Comparison of ENCODE assay signal across 8 mouse cellular contexts in the genomic region with DNA sequence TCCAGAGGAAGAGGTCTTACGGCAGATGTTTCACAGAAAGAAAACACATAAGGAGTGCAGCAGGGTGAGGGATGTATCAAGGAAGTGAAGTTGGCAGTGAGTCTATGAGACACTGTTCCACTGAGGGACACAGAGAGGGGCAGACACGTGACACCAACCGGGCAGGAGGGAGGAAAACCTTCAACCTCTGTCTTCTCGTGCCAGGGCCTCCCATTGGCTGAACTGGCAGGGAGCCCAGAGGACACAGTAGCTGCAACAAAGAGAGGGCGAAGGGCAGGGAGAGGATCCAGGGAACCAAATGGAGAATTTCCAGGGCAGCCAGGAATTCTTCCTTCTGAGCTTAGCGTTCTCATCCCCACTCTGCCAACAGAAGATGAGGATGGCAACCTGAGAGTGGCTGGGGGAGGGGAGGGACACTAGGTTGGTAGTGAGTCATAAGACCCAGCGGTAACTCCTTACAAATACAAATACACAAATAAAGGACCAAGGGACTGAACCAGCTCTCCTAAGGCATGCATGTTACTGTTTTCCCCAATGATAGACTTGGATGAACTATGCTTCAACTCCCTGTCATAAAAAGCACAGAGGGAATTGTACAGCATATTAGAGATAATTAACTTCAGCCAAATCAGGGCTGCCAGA. TPM values are rescaled to one million over a fixed set of nuclear protein-coding genes. Genes with fewer than 3 reads are reported as not detected.
A peak's percentile ranks its signal among the peaks of the same experiment; 100 is the strongest.
DNase-seq lines count a peak whose midpoint lies in the region; ATAC-seq and TF ChIP-seq lines count a peak whose summit lies in the region.

No protein-coding gene starts in this region.

- H3K27ac ChIP-seq in gastrocnemius, adult 2 months, result peak overlapping the region; percentile 76
- H3K27ac ChIP-seq in hindbrain, embryonic 14.5 days, result peak overlapping the region; percentile 60
- H3K27ac ChIP-seq in left cerebral cortex, adult 2 months, result peak overlapping the region; percentile 41; the same call in 1 of the 2 replicates
- H3K27ac ChIP-seq in midbrain, embryonic 10.5 days (replicated peaks), result peak overlapping the region; percentile 50; the same call in 1 of the 2 replicates

- H3K36me3 ChIP-seq in hindbrain, embryonic 14.5 days (replicated peaks; ENCODE audit: control insufficient read depth, insufficient read depth), result no peaks in the 10 kb centered on the region
- no peaks in the 10 kb centered on the region for H3K36me3 ChIP-seq in midbrain, embryonic 10.5 days

- 31% methylated on average over 7 of the region's 7 CpGs for WGBS in hindbrain, embryonic 14.5 days
- WGBS in midbrain, embryonic 10.5 days, result 55% methylated on average over 7 of the region's 7 CpGs

- H3K27me3 ChIP-seq in hindbrain, embryonic 14.5 days (ENCODE audit: control insufficient read depth, insufficient read depth, low read length), result no peaks in the 10 kb centered on the region
- no peaks in the 10 kb centered on the region for H3K27me3 ChIP-seq in midbrain, embryonic 10.5 days (ENCODE audit: low read depth, poor library complexity, severe bottlenecking)

- H3K9me3 ChIP-seq in hindbrain, embryonic 14.5 days (ENCODE audit: control insufficient read depth, low read length), result no peaks in the 10 kb centered on the region
- no peaks in the 10 kb centered on the region for H3K9me3 ChIP-seq in midbrain, embryonic 10.5 days (replicated peaks)

- ATAC-seq in hindbrain, embryonic 14.5 days (ENCODE audit: low FRiP score), result peak; percentile 91

- intact Hi-C loops in gastrocnemius, adult 2 months (cut with DNase I), result loop anchor here (2.0 kb wide), 1 partner anchor 32 kb away; no protein-coding TSS in a partner anchor
- intact Hi-C loops in left cerebral cortex, adult 2 months (cut with DNase I), result loop anchor here (1.0 kb wide), 1 partner anchor 32 kb away; no protein-coding TSS in a partner anchor

- H3K4me1 ChIP-seq in hindbrain, embryonic 14.5 days (replicated peaks; ENCODE audit: control insufficient read depth, insufficient read depth, low read length), result peaks cover 18% of the 10 kb centered on the region
- peaks cover 17% of the 10 kb centered on the region for H3K4me1 ChIP-seq in midbrain, embryonic 10.5 days

- no peak overlapping the region for H3K9ac ChIP-seq in hindbrain, embryonic 14.5 days

- no peak overlapping the region for H3K4me2 ChIP-seq in hindbrain, embryonic 14.5 days (replicated peaks)

- DNase-seq in adipocyte (ENCODE audit: low spot score), result peak; percentile 95
- DNase-seq in cerebellum, adult 11 months, result peak; percentile 81
- peak; percentile 77 for DNase-seq in gastrocnemius, adult 2 months
- peak; percentile 73 for DNase-seq in hindbrain, embryonic 14.5 days (ENCODE audit: low spot score)
- peak in 1 of 2 experiments; percentile 67 for DNase-seq in left cerebral cortex, adult 2 months (ENCODE audit: extremely low spot score in 1 of 2, low spot score in 2 of 2)
- DNase-seq in midbrain, embryonic 10.5 days (ENCODE audit: low spot score), result no peak
- DNase-seq in testis, postnatal 10 days (ENCODE audit: low spot score), result peak; percentile 83
- DNase-seq in thymus, postnatal 4 days, result no peak

- no peak overlapping the region for H3K4me3 ChIP-seq in gastrocnemius, adult 2 months
- no peak overlapping the region for H3K4me3 ChIP-seq in hindbrain, embryonic 14.5 days (replicated peaks; ENCODE audit: low read length)
- no peak overlapping the region for H3K4me3 ChIP-seq in left cerebral cortex, adult 2 months
- H3K4me3 ChIP-seq in midbrain, embryonic 10.5 days, result no peak overlapping the region

- no peak for TF ChIP-seq CTCF in gastrocnemius, adult 2 months (IDR thresholded peaks at IDR 0.05)
- TF ChIP-seq CTCF in left cerebral cortex, adult 2 months (IDR thresholded peaks at IDR 0.05), result no peak

RNA-seq across cellular contexts. Expression of a gene that starts 33.4 kb away (rescaled TPM):
- 100 to 1,000 TPM in 1 of 2 experiments, 10 to 100 TPM in 1; 95.0 to 120 TPM for total RNA-seq in gastrocnemius, adult 2 months (2021)
- 37.6 and 40.9 TPM in 2 replicates for polyA plus RNA-seq in hindbrain, embryonic 14.5 days (2014; fragmentation: Nextera tagmentation; extraction: Ambion mirVana)
- total RNA-seq in left cerebral cortex, adult 2 months (2021), result 100 to 1,000 TPM; 159 to 169 TPM
- 3.5 and 5.6 TPM in 2 replicates for polyA plus RNA-seq in midbrain, embryonic 10.5 days (2016; fragmentation: Nextera tagmentation; extraction: Ambion mirVana)

Comparison
In these comparisons a context has a peak if more than half of its experiments do, and no peak if none do; other contexts are left out.
1. DNase-seq: peak in adipocyte (single experiment), cerebellum, adult 11 months (single experiment), gastrocnemius, adult 2 months (single experiment), hindbrain, embryonic 14.5 days (single experiment) and testis, postnatal 10 days (single experiment); none in midbrain, embryonic 10.5 days (single experiment) and thymus, postnatal 4 days (single experiment).
2. Peak in every context shown above with its lines, with median percentiles within 50 percentile points of each other: H3K27ac ChIP-seq.